Mouse (Mus musculus): ENCODE results near the gene Gtf3c6. TPM values are rescaled to one million over a fixed set of nuclear protein-coding genes. Genes with fewer than 3 reads are reported as not detected.
"Not testable (repeated sequence)": the region's sequence is repeated elsewhere in the genome, so short reads cannot be mapped to it uniquely, and the experiment has no call there.

Gene Gtf3c6
- 147 and 190 TPM in 2 replicates for polyA plus RNA-seq (2014; fragmentation: Nextera tagmentation; extraction: Ambion mirVana)

DNA sequence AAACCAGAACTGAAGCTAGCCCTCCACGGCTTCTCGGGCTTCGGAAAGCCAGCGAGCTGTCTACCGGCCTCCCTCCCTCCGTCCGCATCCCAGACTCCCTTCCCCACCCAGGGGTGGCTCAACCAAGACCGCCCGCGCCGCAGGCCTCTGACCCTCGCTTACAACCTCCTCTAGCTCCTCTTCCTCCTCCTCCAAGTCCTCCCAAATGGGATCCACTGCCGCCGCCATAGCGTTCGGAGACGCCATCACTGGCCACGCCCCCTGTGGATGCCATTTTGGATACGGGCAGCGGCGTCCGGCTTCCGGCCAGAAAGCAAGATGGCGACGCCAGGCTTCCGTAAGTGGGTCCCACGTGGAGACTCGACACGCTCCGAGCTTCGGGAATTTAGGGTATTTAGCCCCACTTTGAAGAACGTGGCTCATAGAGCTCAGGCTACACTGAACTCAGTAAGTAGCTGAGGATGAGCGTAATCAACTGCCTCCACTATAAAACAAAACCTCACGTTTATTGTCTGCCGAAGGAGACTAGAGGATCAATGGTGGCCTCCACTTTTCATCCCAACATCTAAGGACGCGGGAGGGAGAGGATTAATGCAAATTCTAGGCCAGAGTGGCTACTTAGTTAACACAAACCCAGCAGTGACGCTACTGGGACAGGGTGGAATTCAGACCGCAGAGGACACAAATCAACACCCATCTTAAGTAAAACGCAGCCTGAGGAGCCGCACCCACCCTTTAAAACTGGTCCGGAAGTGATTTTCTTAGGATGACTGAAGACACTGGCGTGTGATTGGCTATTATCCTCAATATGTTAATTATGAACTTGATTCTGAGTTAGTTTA, at the start of gene Gtf3c6:
Gtf3c6 (minus strand) TSS at position 695 of the 842 bp plus-strand sequence.
- WGBS: under 1% methylated on average over 43 of the region's 43 CpGs
- H3K4me2 ChIP-seq (replicated peaks; ENCODE audit: low read depth, low read length): peak within 1 kb of the TSS; percentile 60
- peak within 1 kb of the TSS; percentile 82 for H3K9ac ChIP-seq (ENCODE audit: low read depth, low read length)
- peak within 1 kb of the TSS; percentile 75 for H3K4me3 ChIP-seq (ENCODE audit: low read length)
- H3K36me3 ChIP-seq (ENCODE audit: control insufficient read depth, insufficient read depth, low read length): peaks cover 17% of the 10 kb centered on the region
- H3K9me3 ChIP-seq (ENCODE audit: control insufficient read depth, low read length): no peaks in the 10 kb centered on the region
- ATAC-seq (ENCODE audit: low FRiP score, low TSS enrichment): peak; percentile 76
- no peaks in the 10 kb centered on the region for H3K27me3 ChIP-seq (ENCODE audit: control insufficient read depth, insufficient read depth, low read length)
- peak within 1 kb of the TSS; percentile 93 for H3K27ac ChIP-seq (ENCODE audit: low read depth, low read length)
- H3K4me1 ChIP-seq (ENCODE audit: control insufficient read depth, insufficient read depth, low read length): no peaks in the 10 kb centered on the region

DNA sequence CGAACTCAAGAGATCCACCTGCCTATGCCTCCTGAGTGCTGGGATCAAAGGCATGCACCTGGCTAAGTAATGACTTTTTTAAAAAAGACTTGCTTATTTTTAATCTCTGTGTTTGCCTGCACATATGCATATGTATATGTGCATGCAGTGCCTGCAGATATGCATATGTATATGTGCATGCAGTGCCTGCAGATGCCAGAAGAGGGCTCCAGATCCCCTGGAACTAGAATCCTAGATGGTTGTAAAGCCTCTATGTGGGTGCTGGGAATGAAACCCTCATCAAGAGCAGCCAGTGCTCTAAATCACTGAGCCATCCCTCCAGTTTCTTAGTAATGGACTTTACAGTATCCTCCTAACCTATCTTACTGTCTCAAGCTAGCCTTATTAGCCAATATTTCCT, 48.1 kb upstream of the Gtf3c6 start:
- H3K4me2 ChIP-seq (replicated peaks; ENCODE audit: low read depth, low read length): no peak overlapping the region
- H3K4me3 ChIP-seq (ENCODE audit: low read length): no peak overlapping the region
- ATAC-seq (ENCODE audit: low FRiP score, low TSS enrichment): no peak
- 0 out of 2 replicates have a peak, but pooled peaks cover 7% of the 10 kb centered on the region for H3K9me3 ChIP-seq (ENCODE audit: control insufficient read depth, low read length)
- H3K4me1 ChIP-seq (ENCODE audit: control insufficient read depth, insufficient read depth, low read length): no peaks in the 10 kb centered on the region
- 100% methylated on average over 1 of the region's 1 CpGs for WGBS
- no peaks in the 10 kb centered on the region for H3K36me3 ChIP-seq (ENCODE audit: control insufficient read depth, insufficient read depth, low read length)
- no peak overlapping the region for H3K9ac ChIP-seq (ENCODE audit: low read depth, low read length)
- no peaks in the 10 kb centered on the region for H3K27me3 ChIP-seq (ENCODE audit: control insufficient read depth, insufficient read depth, low read length)
- H3K27ac ChIP-seq (ENCODE audit: low read depth, low read length): no peak overlapping the region

DNA sequence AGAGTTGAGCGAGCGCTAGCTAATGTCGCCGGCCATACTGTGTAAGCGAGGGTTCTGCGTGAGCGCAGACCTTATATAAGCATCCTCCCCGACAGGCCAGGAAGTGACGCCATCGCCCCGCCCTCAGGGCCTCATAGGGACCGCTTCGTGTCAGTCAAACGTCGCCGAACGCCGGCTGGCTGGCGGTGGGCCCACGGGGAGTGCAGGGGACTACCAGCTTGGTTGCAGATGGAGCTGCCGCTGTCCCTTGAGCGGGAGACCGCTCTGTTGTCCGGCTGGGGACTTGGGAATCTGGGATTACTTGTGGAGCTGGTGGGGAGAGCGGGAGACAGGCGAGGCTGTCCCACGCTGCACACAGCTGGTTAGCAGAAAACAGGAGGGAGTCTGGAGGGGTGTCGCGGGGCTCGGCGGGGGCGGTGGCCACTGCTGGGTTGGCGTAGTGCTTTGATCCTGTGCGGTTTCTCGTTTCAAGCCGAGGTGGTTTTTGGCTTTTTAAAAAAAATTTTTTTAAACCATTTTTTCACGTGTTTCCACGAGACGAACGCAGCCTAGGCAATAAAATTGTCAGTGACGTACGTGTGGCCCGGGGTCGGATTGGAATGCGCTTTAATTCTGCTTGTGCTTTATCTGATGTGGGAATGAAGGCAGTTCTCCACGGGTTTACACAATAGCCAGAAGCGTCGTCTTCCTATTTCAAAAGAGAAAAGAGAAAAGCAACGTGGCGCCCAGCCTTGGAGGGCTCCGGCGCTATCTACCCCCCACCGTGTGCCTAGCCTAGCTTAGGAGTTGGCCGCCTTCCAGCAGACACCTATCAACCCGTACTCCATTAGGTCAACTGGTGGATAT, 44.5 kb upstream of the Gtf3c6 start, which contains the start of gene Amd1:
Amd1 (minus strand) TSS at position 47 of the 846 bp plus-strand sequence.
- Histone ChIP-seq H3K36me3 (ENCODE audit: control insufficient read depth, insufficient read depth, low read length) (no peaks in the 10 kb centered on the region), H3K4me3 (ENCODE audit: low read length) (peak within 1 kb of the TSS; percentile 95), H3K27ac (ENCODE audit: low read depth, low read length) (peak within 1 kb of the TSS; percentile 94), H3K4me2 (replicated peaks; ENCODE audit: low read depth, low read length) (peak within 1 kb of the TSS; percentile 67), H3K4me1 (ENCODE audit: control insufficient read depth, insufficient read depth, low read length) (peaks cover 21% of the 10 kb centered on the region), H3K9ac (ENCODE audit: low read depth, low read length) (peak within 1 kb of the TSS; percentile 96), H3K9me3 (ENCODE audit: control insufficient read depth, low read length) (0 out of 2 replicates have a peak, but pooled peaks cover 7% of the 10 kb centered on the region), H3K27me3 (ENCODE audit: control insufficient read depth, insufficient read depth, low read length) (no peaks in the 10 kb centered on the region)
- ATAC-seq (ENCODE audit: low FRiP score, low TSS enrichment): peak; percentile 97
- WGBS: under 1% methylated on average over 55 of the region's 55 CpGs

DNA sequence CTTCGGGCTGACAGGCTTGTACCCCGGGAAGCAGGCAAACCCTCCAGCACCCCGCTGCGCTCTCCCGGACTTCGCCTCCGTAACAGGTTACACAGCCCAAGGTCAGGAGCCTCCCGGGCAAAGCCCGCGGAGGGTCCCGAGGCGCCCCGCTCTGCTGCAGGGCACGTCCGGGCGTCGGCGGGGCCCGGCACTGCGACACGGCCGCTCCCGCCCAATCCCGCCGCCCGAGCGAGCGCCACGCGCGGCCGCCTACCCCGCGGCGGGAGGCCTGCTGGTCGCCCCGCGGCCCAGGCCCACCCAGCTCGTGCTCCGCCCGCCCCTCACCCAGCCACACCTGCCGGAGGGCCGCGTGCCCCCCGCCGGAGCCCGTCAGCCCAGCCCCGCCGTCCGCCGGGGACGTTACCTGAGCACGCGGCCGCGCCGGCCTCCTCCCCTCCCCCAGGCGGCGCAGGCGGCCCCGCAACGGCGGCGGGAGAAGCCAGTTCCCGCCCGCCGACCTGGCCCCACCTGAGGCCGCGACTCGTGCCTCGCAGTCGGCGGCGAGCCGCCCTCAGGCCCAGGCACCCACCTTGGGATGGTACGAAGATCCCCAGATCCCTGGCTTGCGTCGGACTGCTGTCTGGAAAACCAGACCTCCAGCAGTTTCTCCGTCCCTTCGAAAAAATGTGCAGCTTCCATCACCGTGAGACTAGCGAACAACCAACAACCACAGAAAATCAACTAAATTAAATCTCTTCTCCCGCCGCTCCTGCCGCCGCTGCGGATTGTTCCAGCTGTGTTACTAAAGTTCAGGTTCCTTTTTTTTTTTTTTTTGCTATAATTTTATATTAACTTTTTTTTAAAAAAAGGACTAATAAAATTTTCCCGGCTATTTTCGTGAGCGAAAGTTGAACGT, 43.5 kb upstream of the Gtf3c6 start:
- WGBS: under 1% methylated on average over 75 of the region's 91 CpGs
- ATAC-seq (ENCODE audit: low FRiP score, low TSS enrichment): peak; percentile 43
- peak overlapping the region; percentile 94 for H3K27ac ChIP-seq (ENCODE audit: low read depth, low read length)

DNA sequence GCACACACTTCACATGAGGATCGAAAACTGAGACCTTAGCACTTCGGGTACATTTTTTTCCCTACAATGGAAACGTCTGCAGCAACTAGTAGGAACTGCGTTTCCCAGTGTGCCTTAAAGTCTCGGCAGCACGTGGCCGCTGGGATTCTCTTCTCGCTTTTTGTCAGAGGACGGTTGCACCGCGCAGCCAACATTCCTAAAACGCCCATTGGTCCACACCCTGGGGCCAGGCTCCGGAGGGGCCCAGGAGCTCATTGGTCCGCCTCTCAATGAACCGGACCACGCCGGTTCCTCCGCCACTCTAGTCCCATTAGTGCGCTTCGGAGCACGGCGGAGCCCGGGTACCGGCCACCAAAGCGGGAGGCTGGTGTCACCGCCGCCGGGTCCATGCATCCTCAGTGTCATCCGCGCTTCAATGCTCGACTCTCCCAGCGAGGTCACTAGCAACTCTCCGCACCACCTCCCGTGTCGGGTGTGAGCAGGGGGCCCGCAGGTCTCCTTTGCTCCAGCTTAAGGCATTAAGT, 42.8 kb upstream of the Gtf3c6 start:
- no peaks in the 10 kb centered on the region for H3K36me3 ChIP-seq (ENCODE audit: control insufficient read depth, insufficient read depth, low read length)
- no peaks in the 10 kb centered on the region for H3K9me3 ChIP-seq (ENCODE audit: control insufficient read depth, low read length)
- H3K4me2 ChIP-seq (replicated peaks; ENCODE audit: low read depth, low read length): peak overlapping the region; percentile 49
- WGBS: under 1% methylated on average over 36 of the region's 36 CpGs
- H3K4me1 ChIP-seq (ENCODE audit: control insufficient read depth, insufficient read depth, low read length): peaks cover 21% of the 10 kb centered on the region
- peak overlapping the region; percentile 96 for H3K9ac ChIP-seq (ENCODE audit: low read depth, low read length)
- H3K27ac ChIP-seq (ENCODE audit: low read depth, low read length): peak overlapping the region; percentile 94
- peak; percentile 88 for ATAC-seq (ENCODE audit: low FRiP score, low TSS enrichment)
- no peaks in the 10 kb centered on the region for H3K27me3 ChIP-seq (ENCODE audit: control insufficient read depth, insufficient read depth, low read length)
- H3K4me3 ChIP-seq (ENCODE audit: low read length): peak overlapping the region; percentile 95

More for the DNA sequence above, 43.5 kb upstream of the Gtf3c6 start:
- peak overlapping the region; percentile 49 for H3K4me2 ChIP-seq (replicated peaks; ENCODE audit: low read depth, low read length)
- not testable (repeated sequence) for H3K36me3 ChIP-seq (ENCODE audit: control insufficient read depth, insufficient read depth, low read length); H3K9me3 ChIP-seq (ENCODE audit: control insufficient read depth, low read length); H3K27me3 ChIP-seq (ENCODE audit: control insufficient read depth, insufficient read depth, low read length)
- H3K4me1 ChIP-seq (ENCODE audit: control insufficient read depth, insufficient read depth, low read length): peaks cover 21% of the 10 kb centered on the region
- peak overlapping the region; percentile 95 for H3K4me3 ChIP-seq (ENCODE audit: low read length)
- peak overlapping the region; percentile 96 for H3K9ac ChIP-seq (ENCODE audit: low read depth, low read length)

DNA sequence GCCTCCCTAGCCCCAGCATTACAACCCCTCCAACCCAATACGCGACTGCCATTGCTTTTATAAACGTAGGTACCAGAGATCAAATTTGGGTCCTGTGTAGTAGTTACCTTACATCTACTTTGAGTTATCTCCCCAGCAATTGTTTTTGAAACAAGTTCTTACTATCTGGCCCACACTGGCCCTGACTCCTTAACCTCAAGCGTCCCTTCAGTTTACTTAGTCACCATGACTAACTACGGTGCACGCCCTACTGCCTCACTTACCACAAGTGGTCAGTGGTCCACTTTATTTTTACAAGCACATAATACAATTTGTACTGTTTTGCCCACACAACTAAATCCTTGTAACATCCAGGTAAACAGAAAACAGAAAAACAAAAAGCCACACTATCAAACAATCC, 34.7 kb upstream of the Gtf3c6 start:
- H3K4me3 ChIP-seq (ENCODE audit: low read length): no peak overlapping the region
- no peak overlapping the region for H3K27ac ChIP-seq (ENCODE audit: low read depth, low read length)
- no peak for ATAC-seq (ENCODE audit: low FRiP score, low TSS enrichment)
- no peak overlapping the region for H3K9ac ChIP-seq (ENCODE audit: low read depth, low read length)
- H3K27me3 ChIP-seq (ENCODE audit: control insufficient read depth, insufficient read depth, low read length): no peaks in the 10 kb centered on the region
- WGBS: 85% methylated on average over 6 of the region's 6 CpGs
- peaks cover 36% of the 10 kb centered on the region for H3K36me3 ChIP-seq (ENCODE audit: control insufficient read depth, insufficient read depth, low read length)
- H3K9me3 ChIP-seq (ENCODE audit: control insufficient read depth, low read length): no peaks in the 10 kb centered on the region
- no peak overlapping the region for H3K4me2 ChIP-seq (replicated peaks; ENCODE audit: low read depth, low read length)
- H3K4me1 ChIP-seq (ENCODE audit: control insufficient read depth, insufficient read depth, low read length): peaks cover under 1% of the 10 kb centered on the region; the same call in 1 of the 2 replicates

DNA sequence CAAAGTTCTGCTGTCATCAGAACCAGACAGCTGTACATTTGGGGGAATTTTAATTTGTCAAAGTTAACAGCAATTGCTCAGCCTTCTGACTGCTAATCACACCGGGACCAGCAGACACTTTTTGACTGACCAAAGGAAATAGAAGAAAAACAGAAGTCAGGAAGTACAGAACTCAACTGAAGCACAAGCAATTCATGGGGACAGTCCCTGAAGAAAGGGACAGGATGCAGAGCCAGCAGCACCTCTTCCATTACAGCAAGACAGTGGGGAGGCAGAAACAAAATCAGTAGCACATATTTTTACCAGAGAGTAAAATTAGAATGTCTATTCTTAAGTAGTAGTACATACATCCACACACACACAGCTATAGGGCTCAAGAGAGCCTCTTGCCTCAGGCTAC, 28.9 kb upstream of the Gtf3c6 start:
- 91% methylated on average over 1 of the region's 1 CpGs for WGBS
- Histone ChIP-seq H3K4me3 (ENCODE audit: low read length) (no peak overlapping the region), H3K27ac (ENCODE audit: low read depth, low read length) (no peak overlapping the region), H3K27me3 (ENCODE audit: control insufficient read depth, insufficient read depth, low read length) (no peaks in the 10 kb centered on the region), H3K4me1 (ENCODE audit: control insufficient read depth, insufficient read depth, low read length) (no peaks in the 10 kb centered on the region), H3K4me2 (replicated peaks; ENCODE audit: low read depth, low read length) (no peak overlapping the region), H3K9ac (ENCODE audit: low read depth, low read length) (no peak overlapping the region), H3K36me3 (ENCODE audit: control insufficient read depth, insufficient read depth, low read length) (peaks cover 36% of the 10 kb centered on the region), H3K9me3 (ENCODE audit: control insufficient read depth, low read length) (no peaks in the 10 kb centered on the region)
- no peak for ATAC-seq (ENCODE audit: low FRiP score, low TSS enrichment)

DNA sequence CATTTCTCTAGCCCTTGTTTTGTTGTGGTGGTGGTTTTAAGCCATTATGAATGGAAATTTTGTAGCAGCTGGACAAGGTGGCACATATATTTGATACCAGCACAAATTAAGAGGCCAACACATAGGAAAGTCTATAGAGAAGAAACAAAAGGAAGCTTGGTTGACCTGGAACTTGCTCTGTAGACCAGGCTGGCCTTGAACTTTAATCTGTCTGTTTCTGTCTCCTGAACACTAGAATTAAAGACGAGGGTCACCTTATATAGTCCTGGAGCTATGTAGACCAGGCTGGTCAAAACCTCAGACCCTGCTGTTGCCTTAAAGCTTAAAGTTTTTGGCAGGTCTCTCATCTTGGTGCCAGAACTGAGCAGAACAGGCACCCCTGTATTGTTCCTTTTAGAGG, 27.7 kb upstream of the Gtf3c6 start:
- no peak for ATAC-seq (ENCODE audit: low FRiP score, low TSS enrichment)
- Histone ChIP-seq H3K4me3 (ENCODE audit: low read length) (no peak overlapping the region), H3K27ac (ENCODE audit: low read depth, low read length) (no peak overlapping the region), H3K36me3 (ENCODE audit: control insufficient read depth, insufficient read depth, low read length) (peaks cover 24% of the 10 kb centered on the region), H3K4me1 (ENCODE audit: control insufficient read depth, insufficient read depth, low read length) (no peaks in the 10 kb centered on the region), H3K9me3 (ENCODE audit: control insufficient read depth, low read length) (no peaks in the 10 kb centered on the region), H3K4me2 (replicated peaks; ENCODE audit: low read depth, low read length) (no peak overlapping the region), H3K9ac (ENCODE audit: low read depth, low read length) (no peak overlapping the region), H3K27me3 (ENCODE audit: control insufficient read depth, insufficient read depth, low read length) (no peaks in the 10 kb centered on the region)
- 85% methylated on average over 1 of the region's 1 CpGs for WGBS

Measured in kidney, embryonic 14.5 days (tissue).